Mouse (Mus musculus) heart, embryonic 13.5 days (tissue): ENCODE results near the gene Gls2. TPM values are rescaled to one million over a fixed set of nuclear protein-coding genes. Genes with fewer than 3 reads are reported as not detected.
"Not testable (repeated sequence)": the region's sequence is repeated elsewhere in the genome, so short reads cannot be mapped to it uniquely, and the experiment has no call there.

Source experiments
- ATAC-seq: fragments of 200-750 bp; cut with Nextera tagmentation; 2 replicates; pipeline ENCODE4 v1.8.0; 2017; ENCODE audit warnings: moderate TSS enrichment; ENCODE audit not compliant: insufficient number of reproducible peaks, low FRiP score, low TSS enrichment; ENCODE audit errors: extremely low read depth
- H3K27ac ChIP-seq: fragments of 300-500 bp; sonication (generic); replicated peaks from 2 replicates; pipeline ENCODE4 v1.5.1; 2015; ENCODE audit warnings: moderate library complexity, mild to moderate bottlenecking, inconsistent platforms
- H3K27me3 ChIP-seq: fragments of 300-500 bp; sonication (generic); replicated peaks from 2 replicates; pipeline ENCODE4 v1.6.1; 2015; ENCODE audit warnings: mild to moderate bottlenecking, inconsistent platforms
- H3K36me3 ChIP-seq: fragments of 300-500 bp; sonication (generic); 2 replicates; pipeline ENCODE4 v1.6.1; 2015; ENCODE audit warnings: mild to moderate bottlenecking, inconsistent platforms
- H3K4me1 ChIP-seq: fragments of 300-500 bp; sonication (generic); 2 replicates; pipeline ENCODE4 v1.6.1; 2015; ENCODE audit warnings: inconsistent platforms
- H3K4me2 ChIP-seq: fragments of 300-500 bp; sonication (generic); 2 replicates; pipeline ENCODE4 v1.6.1; 2015; ENCODE audit warnings: inconsistent platforms, mild to moderate bottlenecking, moderate library complexity
- H3K4me3 ChIP-seq: fragments of 300-500 bp; sonication (generic); 2 replicates; pipeline ENCODE4 v1.5.1; 2015; ENCODE audit warnings: moderate library complexity, mild to moderate bottlenecking, inconsistent platforms
- H3K9ac ChIP-seq: fragments of 300-500 bp; sonication (generic); 2 replicates; pipeline ENCODE4 v1.6.1; 2015; ENCODE audit warnings: inconsistent platforms, mild to moderate bottlenecking, moderate library complexity
- H3K9me3 ChIP-seq: fragments of 300-500 bp; sonication (generic); 2 replicates; pipeline ENCODE4 v1.6.1; 2016; ENCODE audit warnings: inconsistent platforms
- WGBS: fragments of 180-500 bp; shearing (Covaris S2); methylation state at CpG from one replicate; pipeline ENCODE4 v1.1.7; 2015; ENCODE audit warnings: mixed read lengths; 5-methylcytosine and 5-hydroxymethylcytosine counted together
- polyA plus RNA-seq: library from polyadenylated mRNA; unstranded; fragments of >200 nt; fragmentation: Nextera tagmentation; extraction: Ambion mirVana; gene quantifications from 2 replicates; pipeline ENCODE4 v1.2.1, GENCODE M21; 2015

Gene Gls2
- 0.53 and 0.96 TPM in 2 replicates for polyA plus RNA-seq

DNA sequence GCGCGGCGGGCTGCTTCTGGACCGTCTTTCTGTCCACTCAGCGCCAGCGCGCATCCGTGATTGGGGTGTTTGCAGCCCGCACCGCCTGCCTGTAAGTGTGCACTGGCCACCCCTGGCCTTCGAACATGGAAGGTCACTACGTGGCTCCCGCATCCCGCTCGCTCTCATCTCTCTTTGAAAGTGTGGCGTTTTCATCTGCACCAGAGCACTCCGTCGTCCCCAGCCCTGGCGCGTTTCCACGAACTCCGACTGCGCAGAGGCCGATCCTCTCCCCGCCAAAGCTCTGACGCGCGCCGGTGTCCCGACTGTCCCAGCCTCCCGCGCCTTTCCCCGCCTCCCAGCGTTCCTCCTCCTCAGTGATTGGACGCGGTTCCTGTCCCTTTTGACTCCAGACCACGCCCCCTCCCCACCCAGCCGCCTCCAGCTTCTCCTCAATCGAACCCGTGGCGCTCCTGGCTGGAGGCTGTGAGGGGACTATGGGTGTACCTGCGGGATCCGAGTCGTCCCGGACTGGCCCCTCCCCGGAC, at the start of gene Gls2:
Gls2 (plus strand) TSS at position 434 of the 527 bp plus-strand sequence.
- Histone ChIP-seq H3K36me3 (no peaks in the 10 kb centered on the region), H3K4me2 (peak within 1 kb of the TSS; percentile 99), H3K4me3 (peak within 1 kb of the TSS; percentile 78), H3K27ac (peak within 1 kb of the TSS; percentile 62), H3K9ac (peak within 1 kb of the TSS; percentile 82), H3K4me1 (peaks cover 9% of the 10 kb centered on the region), H3K9me3 (no peaks in the 10 kb centered on the region), H3K27me3 (peaks cover 32% of the 10 kb centered on the region)
- under 1% methylated on average over 46 of the region's 46 CpGs for WGBS
- peak; percentile 93 for ATAC-seq

GRCm38 (mm10) chr10:128144961-128145360, 49.3 kb upstream of the Gls2 start:
- ATAC-seq = no peak
- Histone ChIP-seq H3K27me3 (no peaks in the 10 kb centered on the region), H3K9me3 (no peaks in the 10 kb centered on the region), H3K27ac (no peak overlapping the region), H3K4me3 (no peak overlapping the region), H3K4me1 (peaks cover 15% of the 10 kb centered on the region), H3K36me3 (peaks cover 79% of the 10 kb centered on the region), H3K4me2 (no peak overlapping the region), H3K9ac (no peak overlapping the region)
- 59% methylated on average over 2 of the region's 2 CpGs for WGBS

- Histone ChIP-seq H3K4me2 (peak overlapping the region; percentile 57), H3K4me3 (peak overlapping the region; percentile 33), H3K9ac (peak overlapping the region; percentile 74), H3K4me1 (peaks cover 38% of the 10 kb centered on the region), H3K9me3 (no peaks in the 10 kb centered on the region), H3K27me3 (no peaks in the 10 kb centered on the region), H3K27ac (peak overlapping the region; percentile 90), H3K36me3 (peaks cover 48% of the 10 kb centered on the region)
- WGBS = 77% methylated on average over 5 of the region's 5 CpGs
- ATAC-seq = no peak
Measured at GRCm38 (mm10) chr10:128148789-128149365, 45.4 kb upstream of the Gls2 start.

DNA sequence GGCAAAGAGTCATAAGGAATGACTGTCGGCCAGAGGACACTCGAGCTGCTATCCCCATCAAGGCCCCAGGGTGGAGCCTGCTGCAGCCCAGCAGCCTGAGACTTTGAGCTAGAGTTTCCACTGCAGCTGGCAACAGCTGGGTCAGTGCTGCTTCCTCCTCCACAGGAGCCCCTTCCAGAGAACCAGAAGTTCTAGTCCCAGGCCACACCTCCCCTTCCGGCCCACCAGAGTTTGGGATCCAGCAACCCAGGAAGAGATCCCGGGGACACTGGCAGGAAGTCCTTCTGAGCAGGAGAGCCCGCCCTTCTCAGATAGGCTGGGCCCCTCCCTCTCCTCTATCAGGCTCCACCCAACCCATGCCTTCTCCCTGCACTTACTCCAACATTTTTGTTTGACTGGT, 44.7 kb upstream of the Gls2 start:
- peak overlapping the region; percentile 33 for H3K4me3 ChIP-seq
- peak overlapping the region; percentile 57 for H3K4me2 ChIP-seq
- H3K9me3 ChIP-seq = no peaks in the 10 kb centered on the region
- ATAC-seq = peak; percentile 72
- H3K36me3 ChIP-seq = peaks cover 41% of the 10 kb centered on the region
- H3K27me3 ChIP-seq = no peaks in the 10 kb centered on the region
- H3K27ac ChIP-seq = peak overlapping the region; percentile 90
- H3K4me1 ChIP-seq = peaks cover 46% of the 10 kb centered on the region
- 3% methylated on average over 5 of the region's 5 CpGs for WGBS
- H3K9ac ChIP-seq = peak overlapping the region; percentile 74

GRCm38 (mm10) chr10:128150941-128151340, 43.3 kb upstream of the Gls2 start:
- Histone ChIP-seq H3K4me2 (peak overlapping the region; percentile 56), H3K9me3 (no peaks in the 10 kb centered on the region), H3K27ac (peak overlapping the region; percentile 90), H3K9ac (peak overlapping the region; percentile 44; the same call in 1 of the 2 replicates), H3K36me3 (peaks cover 28% of the 10 kb centered on the region), H3K4me3 (peak overlapping the region; percentile 19; the same call in 1 of the 2 replicates), H3K27me3 (no peaks in the 10 kb centered on the region), H3K4me1 (peaks cover 47% of the 10 kb centered on the region)
- peak; percentile 16 for ATAC-seq
- 45% methylated on average over 14 of the region's 14 CpGs for WGBS

GRCm38 (mm10) chr10:128153978-128154377, 40.3 kb upstream of the Gls2 start:
- H3K27ac ChIP-seq = peak overlapping the region; percentile 43; the same call in 1 of the 2 replicates
- H3K4me1 ChIP-seq = peaks cover 48% of the 10 kb centered on the region
- H3K4me3 ChIP-seq = no peak overlapping the region
- peaks cover 12% of the 10 kb centered on the region; the same call in 1 of the 2 replicates for H3K36me3 ChIP-seq
- H3K9ac ChIP-seq = peak overlapping the region; percentile 13; the same call in 1 of the 2 replicates
- no peaks in the 10 kb centered on the region for H3K9me3 ChIP-seq
- WGBS = 60% methylated on average over 3 of the region's 3 CpGs
- no peaks in the 10 kb centered on the region for H3K27me3 ChIP-seq
- no peak for ATAC-seq
- no peak overlapping the region for H3K4me2 ChIP-seq

- H3K4me2 ChIP-seq, H3K27me3 ChIP-seq, H3K9ac ChIP-seq, H3K27ac ChIP-seq, H3K9me3 ChIP-seq, ATAC-seq, H3K4me3 ChIP-seq: not testable (repeated sequence)
- Histone ChIP-seq H3K4me1 (peaks cover 18% of the 10 kb centered on the region), H3K36me3 (peaks cover 26% of the 10 kb centered on the region)
- 94% methylated on average over 3 of the region's 3 CpGs for WGBS
Measured at GRCm38 (mm10) chr10:128165726-128166125, 28.5 kb upstream of the Gls2 start.

- Histone ChIP-seq H3K4me2 (no peak overlapping the region), H3K36me3 (peaks cover 29% of the 10 kb centered on the region), H3K4me1 (peaks cover 18% of the 10 kb centered on the region), H3K27me3 (no peaks in the 10 kb centered on the region), H3K9ac (peak overlapping the region; percentile 3; the same call in 1 of the 2 replicates), H3K27ac (peak overlapping the region; percentile 63), H3K9me3 (no peaks in the 10 kb centered on the region), H3K4me3 (no peak overlapping the region)
- WGBS = 30% methylated on average over 6 of the region's 6 CpGs
- ATAC-seq = no peak
Measured at GRCm38 (mm10) chr10:128167091-128167490, 27.2 kb upstream of the Gls2 start.

DNA sequence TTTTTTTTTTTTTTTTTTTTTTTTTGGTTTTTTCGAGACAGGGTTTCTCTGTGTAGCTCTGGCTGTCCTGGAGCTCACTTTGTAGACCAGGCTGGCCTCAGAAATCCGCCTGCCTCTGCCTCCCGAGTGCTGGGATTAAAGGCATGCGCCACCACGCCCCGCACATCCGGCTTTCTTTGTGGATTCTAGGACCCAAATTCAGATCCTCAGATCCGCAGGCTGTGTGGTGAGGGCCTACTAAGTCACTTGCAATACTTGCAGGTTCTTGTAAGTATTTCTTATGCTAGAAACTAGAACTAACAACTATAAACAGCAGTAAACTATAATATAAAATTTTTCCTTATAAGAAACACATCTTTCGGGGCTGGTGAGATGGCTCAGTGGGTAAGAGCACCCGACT, 22.9 kb upstream of the Gls2 start:
- not testable (repeated sequence) for H3K27me3 ChIP-seq, H3K4me2 ChIP-seq, H3K9me3 ChIP-seq, H3K36me3 ChIP-seq, H3K4me3 ChIP-seq, H3K9ac ChIP-seq, H3K27ac ChIP-seq, ATAC-seq
- WGBS = 94% methylated on average over 10 of the region's 10 CpGs
- peaks cover 41% of the 10 kb centered on the region for H3K4me1 ChIP-seq

GRCm38 (mm10) chr10:128175302-128175701, 19.0 kb upstream of the Gls2 start:
- Histone ChIP-seq H3K4me2 (peak overlapping the region; percentile 90), H3K36me3 (0 out of 2 replicates have a peak, but pooled peaks cover 6% of the 10 kb centered on the region), H3K9me3 (no peaks in the 10 kb centered on the region), H3K9ac (peak overlapping the region; percentile 93), H3K4me3 (peak overlapping the region; percentile 66), H3K27ac (peak overlapping the region; percentile 90), H3K4me1 (peaks cover 41% of the 10 kb centered on the region), H3K27me3 (no peaks in the 10 kb centered on the region)
- no peak for ATAC-seq
- 6% methylated on average over 3 of the region's 3 CpGs for WGBS

GRCm38 (mm10) chr10:128175996-128176755, 18.1 kb upstream of the Gls2 start:
- no peaks in the 10 kb centered on the region for H3K36me3 ChIP-seq
- peak overlapping the region; percentile 93 for H3K9ac ChIP-seq
- under 1% methylated on average over 17 of the region's 17 CpGs for WGBS
- H3K4me1 ChIP-seq = peaks cover 44% of the 10 kb centered on the region
- H3K9me3 ChIP-seq = no peaks in the 10 kb centered on the region
- peak; percentile 62; the same call in 1 of the 2 replicates for ATAC-seq
- H3K27me3 ChIP-seq = no peaks in the 10 kb centered on the region
- peak overlapping the region; percentile 66 for H3K4me3 ChIP-seq
- H3K27ac ChIP-seq = peak overlapping the region; percentile 90
- peak overlapping the region; percentile 90 for H3K4me2 ChIP-seq
